Mouse (Mus musculus) forebrain, postnatal 0 days (tissue): ENCODE data around the gene Dusp9. TPM values are rescaled to one million over a fixed set of nuclear protein-coding genes. Genes with fewer than 3 reads are reported as not detected.
A peak's percentile ranks its signal among the peaks of the same experiment; 100 is the strongest.

Experiments
- ATAC-seq: fragments of 200-750 bp; cut with Nextera tagmentation; 2 replicates; pipeline ENCODE4 v1.8.0; 2017; ENCODE audit warnings: mild to moderate bottlenecking, moderate library complexity
- DNase-seq: peaks from one replicate; pipeline ENCODE4 v3.0.0-alpha.2; 2015
- H3K27ac ChIP-seq: fragments of 300-500 bp; sonication (generic); 2 replicates; pipeline ENCODE4 v1.5.1; 2014; ENCODE audit warnings: low read depth, mild to moderate bottlenecking, antibody characterized with exemption, low read length, moderate library complexity, mixed read lengths
- H3K27me3 ChIP-seq: fragments of 300-500 bp; sonication (generic); 2 replicates; pipeline ENCODE4 v1.6.1; 2014; ENCODE audit warnings: mild to moderate bottlenecking, low read length, mixed read lengths; ENCODE audit not compliant: insufficient read depth
- H3K36me3 ChIP-seq: fragments of 300-500 bp; sonication (generic); 2 replicates; pipeline ENCODE4 v1.6.1; 2014; ENCODE audit warnings: mild to moderate bottlenecking, moderate library complexity; ENCODE audit not compliant: insufficient read depth
- H3K4me1 ChIP-seq: fragments of 300-500 bp; sonication (generic); 2 replicates; pipeline ENCODE4 v1.6.1; 2014; ENCODE audit warnings: antibody characterized with exemption; ENCODE audit not compliant: insufficient read depth
- H3K4me2 ChIP-seq: fragments of 300-500 bp; sonication (generic); 2 replicates; pipeline ENCODE4 v1.6.1; 2014; ENCODE audit warnings: low read depth, mild to moderate bottlenecking, moderate library complexity
- H3K4me3 ChIP-seq: fragments of 300-500 bp; sonication (generic); 2 replicates; pipeline ENCODE4 v1.5.1; 2014; ENCODE audit warnings: low read depth, low read length, mixed read lengths
- H3K9ac ChIP-seq: fragments of 300-500 bp; sonication (generic); 2 replicates; pipeline ENCODE4 v1.6.1; 2014; ENCODE audit warnings: mild to moderate bottlenecking
- H3K9me3 ChIP-seq: fragments of 300-500 bp; sonication (generic); 2 replicates; pipeline ENCODE4 v1.6.1; 2016; ENCODE audit warnings: low read length
- CTCF ChIP-seq: sonication (generic); IDR thresholded peaks from 2 replicates; pipeline ENCODE4 v1.5.1; 2016; ENCODE audit warnings: antibody characterized with exemption, control low read depth, low read depth
- WGBS: fragments of 180-500 bp; shearing (Covaris S2); extraction: QIAGEN DNeasy Blood & Tissue Kit; methylation state at CpG from one replicate; pipeline ENCODE4 v1.1.7; 2014; 5-methylcytosine and 5-hydroxymethylcytosine counted together
- polyA plus RNA-seq: library from polyadenylated mRNA; unstranded; fragments of >200 nt; fragmentation: Nextera tagmentation; extraction: Ambion mirVana; gene quantifications from 2 replicates; pipeline ENCODE4 v1.2.1, GENCODE M21; 2015
- total RNA-seq: library from RNA; depleted of rRNA; stranded (reverse); fragments of >200 nt; gene quantifications from 2 replicates; pipeline ENCODE4 v1.2.3, GENCODE M21; 2014

Gene Dusp9
- total and polyA plus RNA-seq, 2 experiments from 2014 or later = 0.19 to 0.28 TPM

DNA sequence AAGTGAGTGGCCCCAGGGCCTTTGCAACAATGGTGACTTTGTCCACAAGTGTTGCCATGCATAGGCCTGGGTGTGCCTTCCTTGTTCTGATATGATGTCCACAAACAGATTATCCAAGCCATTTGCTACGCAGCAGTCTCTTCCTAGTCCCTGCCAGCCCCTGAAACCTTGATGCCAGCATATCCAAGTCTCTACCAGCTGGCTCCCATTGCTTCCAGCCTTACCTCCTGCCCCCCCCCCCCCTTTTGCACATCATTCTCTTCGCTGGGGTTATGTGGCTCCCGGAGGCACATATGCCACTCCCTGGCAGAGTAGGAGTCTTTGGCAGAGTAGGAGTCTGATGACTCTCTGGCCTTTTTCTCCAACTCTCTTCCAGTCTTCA is 21.1 kb downstream of the Dusp9 start:
- no peaks in the 10 kb centered on the region for H3K4me1 ChIP-seq
- H3K9me3 ChIP-seq = no peaks in the 10 kb centered on the region
- WGBS = 48% methylated on average over 3 of the region's 3 CpGs
- peak overlapping the region; percentile 85 for H3K27ac ChIP-seq
- H3K9ac ChIP-seq = peak overlapping the region; percentile 75
- ATAC-seq = peak; percentile 13
- peak overlapping the region; percentile 57 for H3K4me2 ChIP-seq
- no peaks in the 10 kb centered on the region for H3K27me3 ChIP-seq
- H3K36me3 ChIP-seq = no peaks in the 10 kb centered on the region; the same call in 1 of the 2 replicates
- no peak for TF ChIP-seq CTCF
- peak overlapping the region; percentile 49 for H3K4me3 ChIP-seq
- DNase-seq = no peak

DNA sequence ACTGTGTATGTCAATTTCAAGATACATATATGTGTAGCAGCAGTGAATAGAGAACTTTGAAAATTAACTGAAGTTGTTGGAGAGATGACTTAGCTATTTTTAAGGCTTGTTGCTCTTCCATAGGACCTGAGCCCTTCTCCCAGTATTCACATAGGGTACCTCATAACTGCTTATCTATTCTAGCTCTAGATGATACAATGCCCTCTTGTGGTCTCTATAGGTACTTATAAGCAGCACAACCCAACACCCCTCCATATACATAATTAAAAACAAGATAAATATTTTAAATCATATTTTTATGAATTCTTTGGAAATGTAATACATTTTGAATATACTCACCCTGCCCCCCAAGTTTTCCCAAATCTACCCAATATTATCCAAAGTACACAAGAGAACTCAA is 23.9 kb downstream of the Dusp9 start:
- Histone ChIP-seq H3K27me3 (no peaks in the 10 kb centered on the region), H3K4me3 (no peak overlapping the region), H3K4me1 (no peaks in the 10 kb centered on the region), H3K36me3 (no peaks in the 10 kb centered on the region), H3K4me2 (no peak overlapping the region), H3K9ac (no peak overlapping the region), H3K9me3 (no peaks in the 10 kb centered on the region), H3K27ac (no peak overlapping the region)
- ATAC-seq = no peak
- peak; percentile 37 for TF ChIP-seq CTCF
- DNase-seq = peak; percentile 18

DNA sequence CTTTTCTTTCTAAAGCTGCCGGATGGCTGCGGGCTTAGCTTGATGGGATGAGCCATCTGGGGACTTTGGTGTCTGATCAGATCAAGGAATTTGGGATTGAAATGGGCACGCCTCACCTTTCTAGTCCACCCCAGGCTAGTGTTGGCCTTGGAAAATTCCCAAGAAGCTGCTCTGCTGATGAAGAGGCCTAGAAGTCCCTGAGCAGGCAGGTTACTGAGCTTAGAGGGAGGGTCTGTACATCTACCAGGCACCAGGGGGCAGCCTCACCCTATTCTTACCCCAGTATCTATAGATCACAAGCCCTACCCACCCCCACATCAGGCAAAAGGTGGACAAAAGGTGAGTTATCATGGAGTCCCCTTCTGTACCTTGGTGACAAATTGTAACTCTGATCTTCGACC is 32.8 kb downstream of the Dusp9 start:
- 47% methylated on average over 4 of the region's 4 CpGs for WGBS
- Histone ChIP-seq H3K4me3 (no peak overlapping the region), H3K27me3 (no peaks in the 10 kb centered on the region), H3K36me3 (0 out of 2 replicates have a peak, but pooled peaks cover 4% of the 10 kb centered on the region), H3K9ac (no peak overlapping the region), H3K9me3 (no peaks in the 10 kb centered on the region), H3K27ac (0 out of 2 replicates have a peak overlapping the region, but pooled peaks have one; percentile 29), H3K4me1 (no peaks in the 10 kb centered on the region), H3K4me2 (no peak overlapping the region)
- ATAC-seq (peak; percentile 54), DNase-seq (peak; percentile 52)
- peak; percentile 53 for TF ChIP-seq CTCF

DNA sequence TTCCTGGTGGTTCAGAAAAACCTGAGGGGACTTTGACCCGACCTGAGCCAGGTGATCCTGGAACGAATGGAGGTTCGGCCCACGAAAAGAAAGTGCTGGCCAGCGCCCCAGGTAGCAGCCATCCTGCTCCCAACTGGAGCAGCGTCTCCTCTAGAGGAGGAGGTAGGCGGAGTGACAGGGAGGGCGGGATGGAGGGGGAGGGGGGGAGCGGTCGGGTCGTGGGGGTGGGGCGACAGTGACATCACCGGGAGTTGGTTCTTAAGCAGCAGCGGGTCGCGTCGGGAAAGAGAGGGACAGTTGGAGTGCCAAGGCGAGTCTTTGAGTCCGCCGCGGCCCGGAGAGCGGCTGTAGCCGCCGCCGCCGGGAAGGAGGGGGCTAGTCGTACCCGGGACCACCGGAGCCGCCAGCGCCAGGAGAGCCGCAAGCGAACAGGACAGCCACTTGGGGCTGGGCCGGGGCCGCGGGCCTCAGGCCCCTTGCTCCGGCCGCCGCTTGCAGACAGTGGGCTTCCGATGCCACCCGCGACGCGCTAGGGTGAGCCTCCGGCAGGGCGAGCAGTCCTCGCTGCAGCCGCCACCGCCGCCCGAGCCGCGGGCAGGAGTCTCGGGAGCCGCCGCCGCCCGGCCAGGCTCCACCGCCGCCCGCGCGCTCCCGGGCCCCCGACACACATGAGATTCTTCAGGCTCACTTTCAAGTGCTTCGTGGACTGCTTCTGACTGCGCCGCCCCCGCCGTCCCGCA is 33.8 kb downstream of the Dusp9 start, which contains the start of gene Slc6a8:
Gene Slc6a8, plus strand, starts transcription at position 272 of the 740 bp plus-strand sequence.
- ATAC-seq (peak; percentile 73), DNase-seq (peak; percentile 74)
- no peaks in the 10 kb centered on the region for H3K4me1 ChIP-seq
- WGBS = 38% methylated on average over 64 of the region's 72 CpGs
- peak within 1 kb of the TSS; percentile 62 for H3K27ac ChIP-seq
- H3K9me3 ChIP-seq = no peaks in the 10 kb centered on the region
- no peaks in the 10 kb centered on the region for H3K27me3 ChIP-seq
- H3K9ac ChIP-seq = peak within 1 kb of the TSS; percentile 64
- no peak for TF ChIP-seq CTCF
- peak within 1 kb of the TSS; percentile 61 for H3K4me2 ChIP-seq
- 0 out of 2 replicates have a peak, but pooled peaks cover 4% of the 10 kb centered on the region for H3K36me3 ChIP-seq
- H3K4me3 ChIP-seq = peak within 1 kb of the TSS; percentile 53

DNA sequence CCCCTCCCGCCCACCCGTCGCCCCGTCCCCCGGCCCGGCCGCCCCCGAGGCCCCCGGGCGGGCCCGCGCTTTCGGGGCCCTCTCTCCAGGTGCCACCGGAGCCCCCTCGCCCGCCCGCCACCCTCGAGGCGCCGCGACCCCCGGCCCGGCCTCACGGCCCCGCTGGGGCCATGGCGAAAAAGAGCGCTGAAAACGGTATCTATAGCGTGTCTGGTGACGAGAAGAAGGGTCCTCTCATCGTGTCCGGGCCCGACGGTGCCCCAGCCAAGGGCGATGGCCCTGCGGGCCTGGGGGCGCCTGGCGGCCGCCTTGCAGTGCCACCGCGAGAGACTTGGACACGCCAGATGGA is 34.4 kb downstream of the Dusp9 start:
- Histone ChIP-seq H3K4me2 (peak overlapping the region; percentile 61), H3K36me3 (0 out of 2 replicates have a peak, but pooled peaks cover 4% of the 10 kb centered on the region), H3K27ac (peak overlapping the region; percentile 62), H3K4me1 (no peaks in the 10 kb centered on the region), H3K27me3 (no peaks in the 10 kb centered on the region), H3K9me3 (no peaks in the 10 kb centered on the region), H3K9ac (peak overlapping the region; percentile 64), H3K4me3 (peak overlapping the region; percentile 53)
- no peak for TF ChIP-seq CTCF
- WGBS = 42% methylated on average over 28 of the region's 42 CpGs
- ATAC-seq (peak; percentile 12; the same call in 1 of the 2 replicates), DNase-seq (no peak)

DNA sequence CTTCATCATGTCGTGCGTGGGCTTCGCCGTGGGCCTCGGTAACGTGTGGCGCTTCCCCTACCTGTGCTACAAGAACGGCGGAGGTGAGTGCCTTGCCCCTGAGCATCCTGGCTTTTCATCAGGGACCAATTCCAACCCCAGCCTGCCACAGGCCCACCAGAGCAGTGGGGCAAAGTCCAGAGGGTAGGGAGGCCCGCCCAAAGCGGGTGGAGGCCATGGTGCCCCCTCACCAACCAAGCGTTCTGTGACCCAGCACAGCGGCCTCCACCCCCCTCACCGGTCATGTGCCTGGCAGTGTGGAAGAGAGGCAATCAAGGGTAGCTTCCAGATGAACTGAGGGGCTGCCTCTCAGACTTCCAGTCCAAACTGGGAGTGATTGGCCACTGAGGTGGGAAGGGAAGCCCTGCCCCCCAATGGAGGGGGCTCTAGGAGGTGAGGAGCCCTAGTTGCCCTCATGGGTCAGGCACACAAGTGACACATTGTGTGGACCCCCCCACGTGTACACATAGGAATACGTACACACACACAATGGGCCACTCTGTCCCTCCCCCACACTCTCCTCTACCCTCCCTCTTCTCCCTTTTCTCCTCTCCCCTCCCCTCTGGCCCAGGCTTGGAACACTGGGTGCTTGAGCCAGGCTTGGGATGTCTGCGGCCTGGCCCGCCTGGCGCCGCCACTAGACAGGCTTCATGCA is 34.9 kb downstream of the Dusp9 start:
- H3K9ac ChIP-seq = peak overlapping the region; percentile 64
- DNase-seq (peak; percentile 27), ATAC-seq (peak; percentile 57)
- peak overlapping the region; percentile 62 for H3K27ac ChIP-seq
- no peaks in the 10 kb centered on the region for H3K9me3 ChIP-seq
- H3K36me3 ChIP-seq = 0 out of 2 replicates have a peak, but pooled peaks cover 4% of the 10 kb centered on the region
- no peak for TF ChIP-seq CTCF
- peak overlapping the region; percentile 61 for H3K4me2 ChIP-seq
- peak overlapping the region; percentile 53 for H3K4me3 ChIP-seq
- no peaks in the 10 kb centered on the region for H3K27me3 ChIP-seq
- no peaks in the 10 kb centered on the region for H3K4me1 ChIP-seq
- 27% methylated on average over 20 of the region's 20 CpGs for WGBS

DNA sequence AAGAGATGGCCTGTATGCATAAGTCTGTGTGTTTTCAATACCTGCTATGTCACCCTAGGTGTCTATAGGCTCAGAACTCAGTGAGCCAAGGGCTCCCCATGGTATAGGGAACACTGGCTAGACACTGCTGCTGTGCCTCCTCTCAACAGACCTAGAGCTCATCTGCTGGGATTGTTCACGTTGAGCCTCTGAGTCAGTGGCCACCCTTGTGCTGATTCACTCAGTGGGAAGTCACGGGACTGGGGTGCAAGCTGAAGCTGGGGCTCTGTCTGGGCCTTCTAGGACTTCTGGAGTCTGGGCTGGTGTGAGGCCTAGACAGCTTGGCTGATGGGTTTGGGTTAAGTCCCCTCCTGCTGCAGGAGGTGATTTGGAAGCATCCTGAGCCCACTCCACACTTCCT is 36.0 kb downstream of the Dusp9 start:
- H3K4me1 ChIP-seq = no peaks in the 10 kb centered on the region
- WGBS = 67% methylated on average over 2 of the region's 2 CpGs
- DNase-seq (no peak), ATAC-seq (no peak)
- peak overlapping the region; percentile 3; the same call in 1 of the 2 replicates for H3K4me3 ChIP-seq
- no peaks in the 10 kb centered on the region for H3K9me3 ChIP-seq
- peak overlapping the region; percentile 61 for H3K4me2 ChIP-seq
- no peak for TF ChIP-seq CTCF
- H3K27me3 ChIP-seq = no peaks in the 10 kb centered on the region
- peaks cover 8% of the 10 kb centered on the region; the same call in 1 of the 2 replicates for H3K36me3 ChIP-seq
- H3K9ac ChIP-seq = no peak overlapping the region
- no peak overlapping the region for H3K27ac ChIP-seq
